Mouse (Mus musculus) limb, embryonic 12.5 days (tissue): ENCODE measurements around the gene Zbp1. TPM values are rescaled to one million over a fixed set of nuclear protein-coding genes. Genes with fewer than 3 reads are reported as not detected.

ENCODE experiments used
- ATAC-seq: fragments of 200-750 bp; cut with Nextera tagmentation; 2 replicates; pipeline ENCODE4 v1.8.0; 2017; ENCODE audit warnings: low read depth, moderate TSS enrichment; ENCODE audit not compliant: insufficient number of reproducible peaks, insufficient read depth, low FRiP score, low TSS enrichment
- H3K27ac ChIP-seq: fragments of 300-500 bp; sonication (generic); 2 replicates; pipeline ENCODE4 v1.5.1; 2016; ENCODE audit warnings: mild to moderate bottlenecking, moderate library complexity
- H3K27me3 ChIP-seq: fragments of 300-500 bp; sonication (generic); 2 replicates; pipeline ENCODE4 v1.6.1; 2016; ENCODE audit warnings: mild to moderate bottlenecking, moderate library complexity
- H3K36me3 ChIP-seq: fragments of 300-500 bp; sonication (generic); 2 replicates; pipeline ENCODE4 v1.6.1; 2016; ENCODE audit warnings: mild to moderate bottlenecking, moderate library complexity
- H3K4me1 ChIP-seq: fragments of 300-500 bp; sonication (generic); replicated peaks from 2 replicates; pipeline ENCODE4 v1.6.1; 2016
- H3K4me2 ChIP-seq: fragments of 300-500 bp; sonication (generic); 2 replicates; pipeline ENCODE4 v1.6.1; 2016; ENCODE audit warnings: mild to moderate bottlenecking, moderate library complexity
- H3K4me3 ChIP-seq: fragments of 300-500 bp; sonication (generic); replicated peaks from 2 replicates; pipeline ENCODE4 v1.5.1; 2016; ENCODE audit warnings: mild to moderate bottlenecking
- H3K9ac ChIP-seq: fragments of 300-500 bp; sonication (generic); replicated peaks from 2 replicates; pipeline ENCODE4 v1.6.1; 2016; ENCODE audit warnings: mild to moderate bottlenecking, moderate library complexity
- H3K9me3 ChIP-seq: fragments of 300-500 bp; sonication (generic); 2 replicates; pipeline ENCODE4 v1.6.1; 2016; ENCODE audit warnings: mild to moderate bottlenecking, moderate library complexity
- WGBS: fragments of 180-500 bp; shearing (Covaris S2); methylation state at CpG from one replicate; pipeline ENCODE4 v1.1.7; 2016; 5-methylcytosine and 5-hydroxymethylcytosine counted together
- polyA plus RNA-seq: library from polyadenylated mRNA; unstranded; fragments of >200 nt; fragmentation: Nextera tagmentation; extraction: Ambion mirVana; gene quantifications from 2 replicates; pipeline ENCODE4 v1.2.1, GENCODE M21; 2016

Gene Zbp1
- polyA plus RNA-seq, 1 experiment from 2014 or later = not detected

DNA sequence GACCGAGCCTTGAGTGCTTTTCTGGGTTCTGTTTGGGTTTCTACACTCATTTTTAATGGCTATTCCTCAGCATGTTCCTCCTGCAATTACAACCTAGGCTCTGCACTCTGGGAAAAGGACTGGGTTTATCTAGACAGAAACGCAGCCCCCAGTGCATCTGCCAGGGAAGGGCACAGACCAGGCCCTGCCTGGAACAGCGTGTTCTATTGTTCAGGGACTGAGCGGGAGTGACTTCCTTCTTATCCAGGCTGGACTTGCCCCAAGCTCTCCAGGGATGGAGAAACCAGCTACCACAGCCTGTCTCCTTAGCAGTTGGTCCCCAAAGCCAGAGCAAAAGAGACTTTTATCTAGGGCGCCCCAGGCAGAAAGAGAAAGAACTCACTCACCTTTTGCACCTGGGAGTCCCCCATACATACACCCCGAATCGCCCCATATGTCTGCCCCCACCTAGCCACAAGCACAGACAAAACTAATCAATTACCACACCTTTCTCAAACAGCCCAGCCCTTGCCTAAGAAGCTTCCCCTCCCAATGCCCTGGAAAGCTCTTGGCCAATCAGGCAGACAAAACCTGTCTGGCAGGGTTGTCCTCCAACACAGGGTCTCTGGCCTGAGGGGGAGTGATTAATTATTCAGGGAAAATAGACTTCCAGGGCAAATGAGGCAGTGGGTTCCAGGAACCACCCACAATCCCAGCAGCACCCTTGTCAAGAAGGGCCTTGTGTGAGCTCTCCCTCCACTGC, 37.3 kb upstream of the Zbp1 start:
- no peak overlapping the region for H3K4me3 ChIP-seq
- 0 out of 2 replicates have a peak overlapping the region, but pooled peaks have one; percentile 4 for H3K27ac ChIP-seq
- no peaks in the 10 kb centered on the region for H3K36me3 ChIP-seq
- H3K4me2 ChIP-seq = no peak overlapping the region
- H3K9me3 ChIP-seq = no peaks in the 10 kb centered on the region
- H3K4me1 ChIP-seq = peaks cover 94% of the 10 kb centered on the region
- no peak for ATAC-seq
- WGBS = 70% methylated on average over 7 of the region's 7 CpGs
- H3K9ac ChIP-seq = no peak overlapping the region
- peaks cover 6% of the 10 kb centered on the region for H3K27me3 ChIP-seq

DNA sequence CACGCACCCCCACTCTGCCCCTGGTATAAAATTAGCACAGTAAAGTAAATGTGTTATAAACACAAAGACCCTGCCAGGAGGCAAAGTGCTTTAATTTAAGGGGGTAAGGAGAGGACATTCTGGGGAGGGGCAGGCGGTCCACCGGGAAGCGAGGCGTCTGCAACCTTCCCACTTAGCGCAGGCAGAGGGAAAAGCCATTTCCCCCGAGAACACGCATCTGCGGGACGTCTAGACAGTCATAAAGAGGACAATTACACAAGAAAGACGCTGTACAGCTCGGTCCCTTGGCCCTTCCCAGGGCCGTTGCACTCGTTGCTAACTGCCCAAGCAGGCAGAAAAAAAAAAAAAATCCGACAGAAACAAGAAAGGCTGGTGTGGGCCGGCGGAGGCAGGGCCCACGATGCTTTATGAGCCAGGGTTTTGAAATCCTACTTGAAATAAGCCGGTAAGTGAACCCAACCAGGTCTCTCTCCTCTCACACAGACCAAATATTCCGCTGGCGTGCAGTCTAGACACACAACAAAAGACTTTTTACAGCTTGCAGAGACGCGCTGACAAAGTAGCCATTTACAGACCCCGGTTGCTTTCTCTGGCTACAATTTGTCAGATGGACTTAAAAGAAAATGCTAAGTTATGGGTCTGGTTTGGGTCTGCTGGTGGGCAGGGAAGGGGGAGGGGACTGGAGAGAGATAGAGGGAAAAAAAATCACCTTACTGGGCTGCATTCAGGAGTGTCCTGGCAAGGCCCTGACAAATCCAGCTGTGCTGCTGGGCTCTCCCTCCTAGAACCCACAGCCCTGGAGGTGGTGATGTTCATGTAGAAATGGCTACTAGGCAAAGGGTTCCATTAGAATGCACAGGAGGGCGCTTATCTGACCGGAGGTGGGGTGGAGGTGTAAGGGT, 35.3 kb upstream of the Zbp1 start:
- Histone ChIP-seq H3K4me2 (peak overlapping the region; percentile 45), H3K4me3 (peak overlapping the region; percentile 8; the same call in 1 of the 2 replicates), H3K36me3 (no peaks in the 10 kb centered on the region), H3K9ac (0 out of 2 replicates have a peak overlapping the region, but pooled peaks have one; percentile 35), H3K4me1 (peaks cover 99% of the 10 kb centered on the region), H3K27me3 (peaks cover 13% of the 10 kb centered on the region), H3K9me3 (no peaks in the 10 kb centered on the region), H3K27ac (peak overlapping the region; percentile 73)
- 8% methylated on average over 26 of the region's 26 CpGs for WGBS
- peak; percentile 35; the same call in 1 of the 2 replicates for ATAC-seq

DNA sequence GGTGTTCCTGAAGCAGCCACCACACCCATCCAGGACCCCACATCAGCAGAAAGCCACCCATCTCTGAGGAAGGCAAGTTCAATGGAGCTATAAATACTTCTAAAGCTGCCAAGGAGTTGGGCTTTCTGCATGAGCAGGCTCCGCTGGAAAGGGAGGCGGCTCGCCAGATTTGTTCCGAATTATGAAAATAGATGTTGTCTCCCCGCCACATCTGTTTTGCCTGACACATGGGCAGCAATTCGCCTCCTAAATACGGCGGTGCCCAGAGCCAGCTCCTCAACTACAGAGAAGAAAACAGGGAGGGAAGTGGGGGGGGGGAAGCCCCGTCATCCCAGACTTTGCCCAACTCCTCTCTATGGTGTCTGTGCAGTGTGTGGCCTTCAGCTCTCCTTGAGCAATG, 33.0 kb upstream of the Zbp1 start:
- Histone ChIP-seq H3K9me3 (no peaks in the 10 kb centered on the region), H3K36me3 (no peaks in the 10 kb centered on the region), H3K4me2 (no peak overlapping the region), H3K9ac (no peak overlapping the region), H3K4me1 (peaks cover 96% of the 10 kb centered on the region), H3K27me3 (peaks cover 13% of the 10 kb centered on the region), H3K4me3 (no peak overlapping the region), H3K27ac (no peak overlapping the region)
- no peak for ATAC-seq
- 71% methylated on average over 9 of the region's 9 CpGs for WGBS

DNA sequence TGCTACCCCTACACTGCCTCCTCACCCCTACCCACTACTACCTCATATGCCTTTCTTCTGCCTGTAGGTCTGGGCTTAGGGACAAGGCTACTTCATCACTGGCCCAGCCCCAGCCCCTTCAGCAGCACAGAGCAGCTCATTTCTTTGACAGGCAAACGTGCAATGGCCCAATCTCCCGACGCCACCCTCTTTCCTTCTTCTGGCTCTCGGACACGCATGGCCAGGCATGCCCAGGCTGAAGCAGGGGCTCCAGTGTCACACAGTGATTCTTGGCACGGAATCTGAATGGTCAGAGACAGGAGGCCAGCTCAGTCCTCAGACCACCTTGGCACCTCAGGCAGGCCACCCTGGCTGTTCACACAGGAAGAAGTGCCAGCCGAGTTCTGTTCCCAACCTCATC, 32.4 kb upstream of the Zbp1 start:
- no peak overlapping the region for H3K4me3 ChIP-seq
- H3K9me3 ChIP-seq = no peaks in the 10 kb centered on the region
- no peak overlapping the region for H3K9ac ChIP-seq
- no peaks in the 10 kb centered on the region for H3K36me3 ChIP-seq
- peaks cover 13% of the 10 kb centered on the region for H3K27me3 ChIP-seq
- ATAC-seq = no peak
- H3K4me2 ChIP-seq = no peak overlapping the region
- peaks cover 97% of the 10 kb centered on the region for H3K4me1 ChIP-seq
- 44% methylated on average over 7 of the region's 7 CpGs for WGBS
- H3K27ac ChIP-seq = peak overlapping the region; percentile 59; the same call in 1 of the 2 replicates

DNA sequence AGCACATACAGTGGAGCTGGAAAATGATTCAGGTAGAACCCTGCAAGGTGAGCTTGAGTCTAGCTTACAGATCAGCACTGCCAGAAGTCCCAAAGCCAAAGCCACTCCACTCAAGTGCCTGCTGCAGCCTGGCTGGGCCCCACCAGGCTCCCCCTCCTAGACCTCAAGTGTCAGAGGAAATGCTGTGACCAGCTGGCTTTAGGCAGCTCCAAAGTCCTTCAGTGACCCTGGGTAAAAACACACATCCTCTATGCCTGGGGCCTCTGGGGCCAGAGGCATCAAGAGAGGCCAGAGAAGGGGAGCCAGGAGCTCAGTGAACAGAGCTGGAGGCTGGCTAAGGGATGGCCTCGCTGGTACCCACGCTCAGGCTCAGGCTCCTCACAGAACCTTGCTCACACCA, 31.7 kb upstream of the Zbp1 start:
- peaks cover 97% of the 10 kb centered on the region for H3K4me1 ChIP-seq
- H3K4me3 ChIP-seq = no peak overlapping the region
- H3K9ac ChIP-seq = 0 out of 2 replicates have a peak overlapping the region, but pooled peaks have one; percentile 23
- no peaks in the 10 kb centered on the region for H3K9me3 ChIP-seq
- WGBS = 9% methylated on average over 2 of the region's 2 CpGs
- H3K4me2 ChIP-seq = no peak overlapping the region
- ATAC-seq = no peak
- H3K36me3 ChIP-seq = no peaks in the 10 kb centered on the region
- H3K27ac ChIP-seq = peak overlapping the region; percentile 59; the same call in 1 of the 2 replicates
- peaks cover 13% of the 10 kb centered on the region for H3K27me3 ChIP-seq

DNA sequence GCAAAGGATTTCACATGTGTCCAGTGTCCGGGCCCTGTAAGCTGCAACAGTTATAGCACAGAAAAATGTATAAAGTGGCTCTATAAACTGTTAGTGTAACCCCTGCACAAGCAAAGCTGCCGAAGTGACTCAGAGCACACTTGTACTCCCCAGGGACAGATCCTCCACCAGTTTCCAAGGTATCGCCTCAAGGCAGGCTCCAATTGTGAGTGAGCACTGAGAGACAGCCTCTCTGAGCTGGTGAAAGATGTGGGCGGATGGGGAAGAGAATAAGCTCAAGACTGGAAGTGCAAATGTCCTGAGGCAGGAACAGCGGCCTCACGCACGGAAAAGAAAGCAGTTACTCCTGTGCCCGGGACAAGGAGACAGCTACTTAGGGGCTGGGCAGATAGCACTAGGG, 31.2 kb upstream of the Zbp1 start:
- H3K4me2 ChIP-seq = no peak overlapping the region
- H3K27ac ChIP-seq = no peak overlapping the region
- 72% methylated on average over 8 of the region's 8 CpGs for WGBS
- H3K9me3 ChIP-seq = no peaks in the 10 kb centered on the region
- no peak for ATAC-seq
- peaks cover 13% of the 10 kb centered on the region for H3K27me3 ChIP-seq
- no peak overlapping the region for H3K4me3 ChIP-seq
- H3K9ac ChIP-seq = 0 out of 2 replicates have a peak overlapping the region, but pooled peaks have one; percentile 23
- no peaks in the 10 kb centered on the region for H3K36me3 ChIP-seq
- peaks cover 93% of the 10 kb centered on the region for H3K4me1 ChIP-seq

DNA sequence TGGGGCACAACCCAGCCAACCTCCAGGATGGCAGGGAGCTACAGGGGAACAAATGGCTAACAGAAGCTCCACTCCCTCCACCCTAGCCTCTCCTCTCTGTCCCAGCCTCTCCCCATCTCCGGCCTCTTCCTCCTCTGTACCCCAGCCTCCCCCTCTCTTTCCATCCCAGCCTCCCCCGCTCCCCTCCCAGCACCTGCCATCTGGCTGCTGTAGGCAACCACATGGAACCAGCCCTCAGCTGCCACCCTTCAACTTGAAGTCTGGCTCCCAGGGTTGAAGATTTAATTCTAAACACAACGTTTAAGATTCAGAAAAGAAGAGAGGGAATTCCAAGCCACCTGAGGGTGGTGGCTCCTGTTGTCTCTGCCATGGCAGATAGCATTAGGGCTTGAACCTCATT, 30.7 kb upstream of the Zbp1 start:
- no peak for ATAC-seq
- WGBS = 47% methylated on average over 3 of the region's 3 CpGs

DNA sequence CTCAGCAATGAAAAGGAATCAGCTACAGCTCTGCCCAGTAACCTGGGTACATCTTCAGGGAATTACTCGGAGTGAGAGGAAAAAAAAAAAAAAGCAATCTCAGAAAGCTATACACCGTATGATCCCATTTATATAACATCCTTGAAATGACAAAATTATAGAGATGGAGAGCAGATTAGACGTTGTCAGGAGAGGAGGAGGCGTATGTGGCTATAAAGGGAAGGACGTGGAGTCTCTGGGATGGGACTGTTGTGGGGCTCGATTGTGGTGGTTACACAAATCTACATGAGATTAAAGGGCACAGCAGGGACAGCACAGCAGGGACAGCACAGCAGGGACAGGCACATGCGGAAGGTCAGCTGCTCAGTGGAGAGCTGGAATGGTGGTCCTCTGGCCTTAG, 30.1 kb upstream of the Zbp1 start:
- Histone ChIP-seq H3K36me3 (no peaks in the 10 kb centered on the region), H3K4me1 (peaks cover 86% of the 10 kb centered on the region), H3K27ac (no peak overlapping the region), H3K27me3 (peaks cover 13% of the 10 kb centered on the region), H3K9ac (no peak overlapping the region), H3K4me3 (no peak overlapping the region), H3K4me2 (no peak overlapping the region), H3K9me3 (no peaks in the 10 kb centered on the region)
- ATAC-seq = no peak
- WGBS = 75% methylated on average over 7 of the region's 7 CpGs

More for the DNA sequence above, 30.7 kb upstream of the Zbp1 start:
- H3K4me2 ChIP-seq = no peak overlapping the region
- no peak overlapping the region for H3K27ac ChIP-seq
- no peaks in the 10 kb centered on the region for H3K9me3 ChIP-seq
- no peak overlapping the region for H3K4me3 ChIP-seq
- H3K9ac ChIP-seq = no peak overlapping the region
- no peaks in the 10 kb centered on the region for H3K36me3 ChIP-seq
- peaks cover 13% of the 10 kb centered on the region for H3K27me3 ChIP-seq
- peaks cover 87% of the 10 kb centered on the region for H3K4me1 ChIP-seq

DNA sequence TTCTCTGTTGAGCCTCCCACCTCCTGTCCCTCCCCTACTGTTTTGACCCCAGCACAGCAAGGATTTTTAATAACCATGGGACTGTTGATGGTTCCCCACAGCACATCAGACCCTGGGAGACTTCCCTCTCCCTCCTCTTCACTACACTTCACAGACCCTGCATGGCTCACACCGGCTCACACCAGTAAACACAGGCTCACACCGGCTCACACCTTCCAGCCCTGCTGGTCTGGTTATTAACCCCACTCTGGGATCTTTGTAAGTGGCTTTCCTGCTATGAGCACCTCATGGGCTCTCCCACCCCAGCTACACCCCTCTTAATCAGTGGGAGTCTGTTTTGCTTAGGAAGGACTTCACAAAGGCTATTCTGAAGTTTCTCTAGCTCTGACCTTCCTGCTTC, 29.2 kb upstream of the Zbp1 start:
- 16% methylated on average over 2 of the region's 2 CpGs for WGBS

DNA sequence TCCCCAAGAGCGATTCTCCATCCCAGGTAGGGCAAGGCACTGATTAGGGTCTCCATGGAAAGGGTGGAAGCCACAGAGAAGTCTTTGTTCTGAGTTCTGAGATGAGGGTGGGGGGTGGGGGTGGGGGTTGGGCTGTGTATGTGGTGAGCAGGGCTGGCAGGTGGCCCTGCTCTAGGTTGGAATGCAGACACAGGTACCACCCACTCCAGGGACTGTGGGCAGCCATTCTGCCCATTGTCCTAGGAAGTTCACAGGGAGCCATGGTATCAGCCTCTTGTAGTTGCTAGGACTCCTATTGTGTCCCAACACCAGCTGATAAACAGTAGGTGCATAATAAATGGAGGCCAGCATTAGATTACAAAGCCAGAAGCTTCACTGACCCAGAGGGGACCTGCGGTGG, 28.5 kb upstream of the Zbp1 start:
- Histone ChIP-seq H3K36me3 (no peaks in the 10 kb centered on the region), H3K27ac (0 out of 2 replicates have a peak overlapping the region, but pooled peaks have one; percentile 7), H3K4me2 (no peak overlapping the region), H3K9me3 (no peaks in the 10 kb centered on the region), H3K4me1 (peaks cover 86% of the 10 kb centered on the region), H3K9ac (no peak overlapping the region), H3K27me3 (peaks cover 13% of the 10 kb centered on the region), H3K4me3 (no peak overlapping the region)
- no peak for ATAC-seq
- WGBS = 19% methylated on average over 2 of the region's 2 CpGs

More for the DNA sequence above, 29.2 kb upstream of the Zbp1 start:
- no peak for ATAC-seq
- H3K9me3 ChIP-seq = no peaks in the 10 kb centered on the region
- H3K4me3 ChIP-seq = no peak overlapping the region
- H3K27ac ChIP-seq = peak overlapping the region; percentile 29; the same call in 1 of the 2 replicates
- peaks cover 86% of the 10 kb centered on the region for H3K4me1 ChIP-seq
- no peak overlapping the region for H3K9ac ChIP-seq
- no peak overlapping the region for H3K4me2 ChIP-seq
- H3K27me3 ChIP-seq = peaks cover 13% of the 10 kb centered on the region
- H3K36me3 ChIP-seq = no peaks in the 10 kb centered on the region

DNA sequence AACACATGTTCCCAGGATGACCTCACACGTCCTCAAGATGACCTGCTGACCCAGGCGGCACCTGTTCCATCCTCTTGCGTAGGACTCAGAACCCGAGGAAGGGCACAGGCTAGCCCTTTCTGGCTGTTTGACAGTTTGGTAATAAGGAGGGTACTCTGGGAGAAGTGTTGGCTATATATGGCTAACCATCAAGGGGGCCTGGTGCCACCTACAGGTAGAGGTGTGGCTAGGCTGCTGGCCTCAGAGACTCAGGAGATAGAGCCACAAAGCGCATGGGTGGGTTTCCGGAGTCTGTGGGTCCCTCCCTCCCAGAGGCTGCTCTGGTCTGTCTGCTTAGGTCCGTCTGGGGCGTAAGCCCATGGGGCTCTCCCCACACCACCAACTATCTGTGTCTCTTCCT, 28.0 kb upstream of the Zbp1 start:
- H3K36me3 ChIP-seq = no peaks in the 10 kb centered on the region
- no peak overlapping the region for H3K9ac ChIP-seq
- H3K4me2 ChIP-seq = no peak overlapping the region
- no peak overlapping the region for H3K4me3 ChIP-seq
- no peak for ATAC-seq
- peaks cover 83% of the 10 kb centered on the region for H3K4me1 ChIP-seq
- H3K9me3 ChIP-seq = no peaks in the 10 kb centered on the region
- H3K27me3 ChIP-seq = peaks cover 13% of the 10 kb centered on the region
- 63% methylated on average over 8 of the region's 8 CpGs for WGBS
- no peak overlapping the region for H3K27ac ChIP-seq
